Mouse (Mus musculus) skeletal muscle tissue, adult 2 months (tissue): Measurements from ENCODE around the gene Relt.
A peak's percentile ranks its signal among the peaks of the same experiment; 100 is the strongest.

Experiments used
- DNase-seq: peaks from one replicate; pipeline ENCODE4 v3.0.0-alpha.2; 2012; ENCODE audit warnings: low read depth, low spot score

The Relt gene

DNA sequence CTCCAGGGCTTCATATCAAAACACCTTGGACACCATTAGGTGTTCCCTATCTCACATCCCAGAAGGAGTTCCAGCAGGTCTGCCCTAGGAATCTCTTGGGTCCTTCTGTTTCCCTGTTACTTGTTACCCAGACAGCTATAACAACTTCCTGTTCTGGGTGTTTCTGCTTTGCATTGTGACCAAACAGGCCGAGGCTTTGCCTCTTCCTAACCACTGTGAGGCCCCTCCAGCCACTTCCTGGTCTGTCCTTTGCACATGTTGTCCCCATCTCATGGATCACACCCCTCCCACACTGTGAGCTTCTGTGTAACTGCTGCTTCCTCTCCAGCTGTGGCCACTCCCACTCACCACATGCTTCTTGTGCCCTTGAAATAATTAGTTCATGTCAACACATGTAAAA lies 17.8 kb downstream of the Relt start:
- DNase-seq = peak; percentile 65

DNA sequence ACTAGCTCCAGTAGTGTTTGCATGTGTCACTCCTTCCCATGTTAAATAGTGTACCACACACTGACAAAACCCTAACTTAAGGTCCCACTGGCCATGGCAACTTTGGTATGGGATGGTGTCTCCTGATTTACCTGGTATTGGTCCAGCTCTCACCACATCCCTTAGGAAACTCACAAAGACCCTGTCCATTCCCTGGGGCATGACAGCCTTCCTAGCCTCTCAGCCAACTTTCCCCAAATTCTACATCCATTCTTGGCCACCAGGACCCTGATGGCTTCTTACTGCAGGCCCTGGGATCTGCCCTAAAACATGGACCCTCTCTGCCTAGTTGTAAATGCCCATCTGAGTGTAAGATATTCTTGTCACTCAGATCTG lies 18.2 kb downstream of the Relt start:
- no peak for DNase-seq

DNA sequence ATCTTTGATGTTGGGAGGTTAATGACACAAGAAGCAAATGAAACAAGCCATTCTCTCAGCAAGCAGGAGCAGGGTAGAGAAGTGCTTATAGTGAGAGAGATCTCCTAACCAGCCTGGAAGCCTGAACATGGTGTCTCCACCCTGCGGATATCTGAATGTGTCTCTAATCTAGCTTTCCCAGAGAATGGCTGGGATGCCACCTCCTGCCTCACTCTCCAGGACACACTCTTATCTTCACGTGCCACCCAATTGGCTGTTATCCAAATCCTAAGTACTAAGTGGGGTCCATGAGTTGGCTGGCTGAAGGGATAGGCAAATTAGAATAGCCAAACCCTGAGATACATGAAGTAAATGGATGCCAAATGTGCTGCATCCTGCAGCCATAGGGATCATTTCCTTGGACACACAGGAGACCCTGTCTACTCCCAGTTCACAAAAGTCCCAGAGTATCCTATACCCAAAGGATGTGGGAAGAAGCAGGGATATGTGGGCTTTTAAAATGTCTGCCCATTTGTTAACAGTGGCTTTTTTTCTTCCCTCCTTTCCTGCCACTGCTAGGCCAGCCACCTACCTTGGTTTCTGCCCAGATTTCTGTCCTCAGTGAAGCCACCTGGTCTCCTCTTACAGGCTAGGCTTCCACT lies 18.7 kb downstream of the Relt start:
- no peak for DNase-seq

DNA sequence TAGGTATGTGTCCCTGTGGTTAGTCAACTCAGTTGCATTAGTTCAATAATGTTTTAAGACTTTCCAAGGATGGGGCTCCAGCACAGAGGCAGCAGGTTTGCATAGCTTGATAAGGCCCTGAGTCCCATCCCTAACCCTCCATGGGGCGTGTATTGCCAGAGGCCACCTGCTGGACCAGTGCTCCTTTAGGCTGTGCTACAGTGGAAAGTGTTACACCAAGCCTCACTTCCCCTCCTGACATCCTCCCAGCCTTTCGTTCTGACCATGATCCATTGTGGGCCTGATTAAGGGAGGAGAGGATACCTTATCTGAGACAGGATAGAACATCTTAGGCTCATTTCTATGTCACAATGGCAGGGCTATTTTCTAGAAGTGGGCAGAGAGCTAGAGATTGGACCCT lies 19.4 kb downstream of the Relt start:
- no peak for DNase-seq

DNA sequence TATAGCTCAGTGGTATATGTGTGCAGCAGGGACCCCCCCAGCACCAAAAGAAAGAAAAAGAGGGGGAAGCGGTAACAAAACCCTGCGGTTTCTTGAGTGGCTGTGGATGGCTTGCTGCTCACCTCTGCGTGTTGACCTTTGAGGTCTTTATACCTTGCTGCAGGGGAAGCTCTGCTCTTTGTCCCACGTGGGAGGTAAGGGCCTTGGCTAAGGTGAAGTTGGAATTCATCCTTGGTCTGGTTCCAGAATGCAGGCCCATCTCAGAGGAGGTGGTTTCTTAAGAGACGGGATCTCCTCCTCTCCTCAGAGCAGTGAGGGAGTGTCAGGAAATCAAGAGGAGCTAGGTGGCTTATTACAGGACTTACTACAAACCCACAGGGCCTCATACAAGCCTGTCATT lies 21.1 kb downstream of the Relt start:
- no peak for DNase-seq

DNA sequence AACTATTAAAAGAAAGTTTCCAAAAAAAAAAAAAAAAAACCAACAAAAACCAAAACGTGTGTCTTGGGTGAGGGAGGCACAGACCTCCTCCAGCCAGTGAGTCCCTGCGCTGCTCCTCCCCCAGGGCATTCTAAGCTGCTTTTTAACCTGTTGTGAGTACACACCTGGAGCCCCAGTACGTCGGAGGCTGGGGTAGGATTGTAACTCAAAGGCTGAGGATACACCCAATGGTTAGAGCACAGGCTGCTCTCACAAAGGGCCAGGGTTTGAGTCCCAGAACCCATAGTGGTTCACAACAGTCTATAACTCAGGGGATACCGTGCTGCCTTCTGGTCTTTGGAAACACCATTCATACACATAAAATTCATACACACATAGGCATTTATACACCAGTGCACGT lies 21.6 kb downstream of the Relt start:
- DNase-seq = no peak

DNA sequence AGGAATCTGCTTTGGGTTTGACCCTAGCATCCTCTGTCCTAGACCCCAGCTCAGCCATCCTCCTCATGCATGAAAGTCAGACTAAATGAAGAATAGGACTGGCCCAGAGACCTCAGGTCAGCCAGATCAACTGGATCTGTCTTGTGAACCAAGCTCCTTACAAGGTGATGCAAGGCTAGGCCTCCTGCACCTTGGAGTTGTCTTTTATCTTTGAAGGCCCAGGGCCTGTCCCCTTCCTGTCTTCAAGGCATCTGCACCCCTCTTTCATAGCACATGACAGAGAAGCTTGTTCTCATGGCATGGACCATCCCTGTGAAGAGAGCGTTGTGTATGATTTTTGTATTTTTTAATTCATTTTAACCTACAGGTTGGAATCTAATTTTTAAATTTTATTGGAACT lies 22.3 kb downstream of the Relt start:
- no peak for DNase-seq

DNA sequence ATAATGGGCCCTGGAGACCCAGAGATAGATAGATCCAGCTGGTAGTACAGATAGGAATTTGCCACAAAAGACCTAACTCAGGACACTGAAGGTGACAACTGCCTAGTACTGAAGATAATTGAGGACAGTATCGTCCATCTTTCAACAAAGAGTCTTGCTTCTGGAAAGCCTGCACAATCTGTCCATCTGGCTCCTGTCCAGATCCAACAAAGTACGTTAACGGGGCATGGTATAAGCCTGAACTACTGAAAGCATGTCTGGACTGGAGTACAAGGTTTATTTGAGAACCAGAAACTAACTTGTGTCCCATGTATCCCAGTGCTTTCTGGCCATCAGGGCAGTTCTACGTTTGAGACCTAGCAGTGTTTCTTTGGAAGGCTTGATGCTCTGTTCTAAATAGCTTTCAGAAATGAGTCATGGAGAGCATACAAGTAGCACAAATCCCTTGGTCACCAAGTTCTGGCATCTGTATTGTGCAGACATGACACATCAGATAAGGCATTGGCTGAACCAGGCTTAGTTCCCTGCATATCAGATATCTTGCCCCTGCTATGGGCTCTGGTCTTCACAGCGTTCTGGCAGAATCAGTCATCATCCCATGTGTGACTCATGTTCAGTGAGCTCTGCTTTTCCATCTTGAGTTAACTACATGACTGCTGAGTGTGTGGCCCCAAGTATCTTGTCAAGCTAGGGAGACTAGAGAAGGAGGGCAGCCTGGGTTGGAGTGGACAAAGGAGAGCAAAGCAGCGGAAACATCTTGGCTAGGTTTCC lies 23.4 kb downstream of the Relt start:
- DNase-seq = no peak

DNA sequence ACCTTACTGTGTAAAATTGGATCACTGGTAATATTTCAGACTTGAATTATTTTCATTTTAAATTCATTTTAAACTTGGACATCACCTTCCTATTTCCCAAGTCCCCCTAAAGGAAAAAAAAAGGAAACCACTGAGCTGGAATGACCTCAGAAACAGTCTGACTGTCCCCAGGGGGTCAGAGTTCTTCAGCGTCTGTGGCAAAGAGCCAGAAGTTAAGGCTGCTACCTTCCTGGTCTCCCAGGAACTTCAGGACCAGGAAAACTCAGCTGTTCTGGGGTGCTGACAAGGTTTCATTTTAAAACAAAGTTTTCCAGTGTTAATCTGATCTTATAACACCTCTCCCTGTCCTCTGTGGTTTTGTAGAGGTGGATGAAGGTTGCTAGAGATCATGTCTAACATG lies 25.5 kb downstream of the Relt start:
- DNase-seq = no peak

DNA sequence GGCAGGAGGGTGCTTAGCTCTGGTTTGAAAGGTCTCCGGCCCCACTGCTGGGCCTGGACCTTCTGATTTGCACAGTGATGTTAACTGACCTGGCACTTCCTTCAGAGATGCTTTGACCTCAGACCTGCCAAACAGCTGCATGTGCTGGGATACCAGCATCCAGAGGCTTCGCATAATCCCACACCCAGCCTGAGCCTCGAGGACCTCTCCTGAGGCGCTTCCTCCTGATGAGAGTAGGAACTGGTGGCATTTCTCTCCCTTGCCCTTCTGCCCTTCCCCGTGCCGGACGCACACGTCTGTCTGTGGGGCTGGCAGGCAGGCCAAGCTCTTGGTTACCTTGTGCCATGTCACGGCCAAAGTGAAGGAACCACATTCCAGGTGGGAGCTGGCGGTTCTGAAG lies 26.6 kb downstream of the Relt start:
- no peak for DNase-seq

DNA sequence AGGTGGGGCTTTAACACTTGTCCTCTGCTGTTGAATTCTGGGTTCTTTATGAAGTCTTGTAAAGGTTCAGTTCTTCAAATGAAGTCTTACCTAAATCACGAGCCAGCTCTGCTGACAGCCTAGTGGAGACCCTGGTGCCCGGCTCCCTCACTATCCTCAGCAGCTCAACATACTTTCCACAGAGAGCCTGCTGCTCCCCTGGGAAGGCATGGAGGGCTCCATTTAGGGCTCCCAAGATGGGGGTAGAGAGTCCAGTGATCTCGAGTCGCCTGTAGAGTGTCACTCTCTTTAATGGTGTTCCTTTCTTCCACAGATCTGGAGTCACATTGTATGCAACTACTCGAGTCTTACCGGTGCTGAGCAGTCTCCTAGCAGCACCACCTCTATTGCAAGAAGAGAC lies 27.5 kb downstream of the Relt start:
- no peak for DNase-seq

DNA sequence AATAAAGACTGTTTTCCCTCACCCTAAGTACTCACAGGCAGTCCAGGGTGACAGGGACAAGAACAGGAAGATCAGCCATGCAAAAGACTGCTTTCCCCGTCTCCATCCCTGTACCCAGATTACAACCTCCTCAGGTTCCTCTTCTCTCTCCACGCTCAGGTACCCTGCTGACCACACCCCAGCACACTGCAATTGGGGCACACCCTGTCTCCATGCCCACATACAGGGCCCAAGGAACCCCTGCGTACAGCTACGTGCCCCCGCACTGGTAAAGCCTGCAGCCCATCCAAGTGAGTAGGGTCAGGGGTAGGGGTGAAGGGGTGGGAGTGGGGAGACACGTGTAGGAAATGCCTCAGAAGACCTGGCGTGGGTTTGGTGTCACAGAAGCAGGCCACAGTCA lies 28.1 kb downstream of the Relt start:
- no peak for DNase-seq

DNA sequence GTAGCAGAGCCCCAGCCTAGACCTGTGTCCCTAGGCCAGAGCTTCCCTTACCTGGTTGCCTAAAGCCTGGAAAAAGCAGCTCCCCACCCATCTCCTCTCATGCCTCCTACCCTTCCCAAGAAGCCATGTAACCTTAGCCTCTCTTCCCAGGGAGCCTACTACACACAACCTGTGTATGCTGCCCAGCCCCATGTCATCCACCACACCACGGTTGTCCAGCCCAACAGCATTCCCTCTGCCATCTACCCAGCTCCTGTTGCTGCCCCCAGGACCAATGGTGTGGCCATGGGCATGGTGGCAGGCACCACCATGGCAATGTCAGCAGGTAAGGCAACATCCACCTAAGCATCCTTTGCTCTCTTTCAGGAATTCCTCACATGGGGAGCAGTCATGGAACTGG lies 29.4 kb downstream of the Relt start:
- no peak for DNase-seq

DNA sequence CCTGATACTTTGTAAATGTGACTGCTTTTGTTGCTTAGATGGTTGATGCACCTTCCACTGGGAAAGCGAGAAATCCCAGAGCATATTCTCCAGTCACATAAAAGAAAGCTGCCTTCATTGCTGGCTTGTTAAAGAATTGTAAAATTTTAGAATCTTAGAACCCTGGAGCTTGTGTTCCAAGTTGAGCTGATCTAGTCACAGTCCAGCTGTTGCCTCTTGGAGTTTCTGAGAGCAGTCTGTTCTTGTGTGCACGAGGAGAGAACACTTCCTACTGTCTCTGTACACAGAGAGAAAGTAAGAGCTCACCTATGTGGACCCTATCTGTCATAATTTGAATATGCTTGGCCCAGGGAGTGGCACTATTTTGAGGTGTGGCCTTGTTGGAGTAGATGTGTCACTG lies 34.7 kb downstream of the Relt start:
- DNase-seq = no peak

DNA sequence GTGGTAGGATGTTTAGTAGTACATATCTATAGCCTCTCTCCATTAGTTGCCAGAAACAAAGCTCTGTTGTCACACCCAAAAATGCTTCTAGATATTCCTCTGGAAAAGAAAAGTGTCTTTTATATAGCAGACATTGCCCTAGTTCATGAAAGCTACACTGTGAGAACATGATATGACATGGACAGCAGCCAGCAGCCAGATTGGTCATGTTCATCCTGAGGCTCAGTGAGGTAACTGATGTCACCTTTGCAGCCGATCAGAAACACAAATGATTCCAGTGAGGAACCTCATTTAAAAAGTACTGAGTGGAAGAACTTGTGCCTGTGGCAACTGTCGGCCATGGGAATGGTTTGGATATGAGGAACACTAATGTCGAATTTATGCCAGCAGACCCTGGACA lies 38.6 kb downstream of the Relt start:
- DNase-seq = peak; percentile 36

DNA sequence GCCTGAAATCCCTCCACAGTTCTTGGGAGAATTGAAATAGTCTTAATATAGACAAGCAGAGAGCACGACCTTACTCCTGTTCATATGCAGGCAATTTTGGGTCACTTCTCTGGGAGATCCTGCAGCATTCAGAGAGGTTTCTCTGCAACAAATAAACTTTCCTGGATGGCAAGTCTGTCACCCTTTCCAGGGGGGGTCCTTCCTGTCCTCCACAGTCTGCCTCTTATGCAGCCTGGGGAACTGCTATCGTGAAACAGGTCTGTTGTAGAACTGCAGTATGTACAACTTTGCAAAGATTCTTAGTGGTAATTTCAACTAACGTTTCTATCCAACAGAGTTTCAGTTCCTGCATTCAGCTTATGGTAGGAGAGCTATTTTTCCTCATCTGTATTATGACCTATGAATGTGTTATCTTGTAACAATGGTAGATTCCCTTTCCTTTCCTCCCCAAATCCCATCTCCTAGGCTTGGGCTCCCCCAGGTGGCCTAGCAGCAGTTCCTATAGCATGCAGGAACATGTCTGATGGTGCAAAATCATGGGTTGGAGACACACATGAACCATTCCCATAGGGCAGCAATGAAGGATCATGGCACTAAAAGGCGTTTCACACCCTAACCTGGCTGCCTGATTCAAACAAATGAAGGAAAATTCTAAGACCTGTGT lies 44.7 kb downstream of the Relt start:
- DNase-seq = no peak

DNA sequence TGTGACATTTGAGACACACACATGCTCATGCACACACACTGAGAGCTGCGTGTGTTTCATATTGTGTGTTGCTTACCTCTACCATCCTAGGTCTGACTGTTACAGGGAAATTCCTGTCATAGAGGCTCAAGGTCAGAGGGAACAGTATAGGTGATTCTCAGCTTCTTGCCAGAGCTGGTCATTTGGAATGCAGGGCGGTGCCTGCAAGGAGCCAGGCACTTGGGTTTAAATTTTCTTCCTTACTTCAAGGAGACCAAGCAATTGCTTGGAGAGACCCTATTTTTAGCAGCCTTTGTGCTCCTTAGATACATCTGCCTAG lies 45.8 kb downstream of the Relt start:
- no peak for DNase-seq

DNA sequence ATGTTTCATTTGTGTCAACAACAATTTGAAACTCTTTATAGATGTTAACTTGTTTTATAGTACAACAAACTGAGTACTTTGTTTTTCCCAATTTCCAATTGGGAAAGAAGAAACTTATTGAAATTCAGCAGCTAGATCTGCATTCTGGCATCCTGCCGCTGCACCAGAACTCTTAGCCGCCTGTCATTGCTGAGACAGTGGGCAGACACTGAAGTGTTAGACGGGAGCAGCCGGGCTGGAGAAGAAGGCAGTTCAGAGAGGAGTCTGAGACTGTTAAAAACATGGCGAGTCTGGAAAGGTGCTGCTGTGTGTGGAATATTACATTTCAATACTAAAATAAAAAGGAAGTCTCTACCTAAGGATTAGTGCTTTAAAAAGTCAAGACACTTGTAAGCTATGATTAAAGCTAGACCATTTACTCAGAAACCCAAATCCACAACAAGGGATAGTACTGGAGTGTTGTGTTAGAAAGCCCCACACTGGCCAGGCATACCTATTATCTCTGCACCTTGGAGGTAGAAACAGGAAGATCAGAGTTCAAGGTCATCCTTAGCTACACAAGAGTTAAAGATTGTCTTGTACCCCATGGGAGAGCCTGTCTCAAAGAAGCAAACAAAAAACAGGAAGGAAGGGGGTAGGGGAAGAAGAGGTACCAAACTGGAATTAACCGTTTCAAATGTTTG lies 46.3 kb downstream of the Relt start:
- DNase-seq = no peak

DNA sequence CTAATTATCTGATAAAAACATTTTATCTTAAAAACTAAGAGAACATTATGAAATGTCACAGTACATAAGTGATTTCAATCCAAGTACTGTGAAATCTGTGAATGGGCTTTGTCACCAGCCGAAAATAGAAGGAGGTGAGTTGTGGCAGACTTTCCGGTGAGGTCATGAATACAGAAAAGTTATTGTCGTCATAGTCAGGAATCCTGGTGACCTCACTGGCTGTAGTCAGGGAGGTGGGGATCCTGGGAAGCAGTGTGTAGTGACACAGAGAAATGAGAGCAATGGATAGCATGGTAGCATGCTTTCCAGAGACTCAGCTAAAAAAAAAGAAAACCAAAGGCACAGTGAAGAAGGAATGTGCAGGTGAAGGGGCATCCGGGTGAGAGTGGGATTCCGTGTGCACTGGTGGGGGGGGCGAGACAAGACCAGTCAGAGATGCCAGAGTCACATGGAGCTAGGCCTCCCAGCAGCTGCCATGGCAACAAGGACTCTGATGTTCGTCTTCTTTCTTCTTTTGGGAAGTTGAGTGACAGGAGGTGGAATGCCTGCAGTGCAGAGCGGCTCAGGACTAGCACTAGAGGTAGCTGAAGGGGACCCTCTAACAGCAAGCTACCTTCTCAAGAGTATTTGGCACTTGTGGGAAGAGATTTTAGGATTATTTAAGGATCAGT lies 47.2 kb downstream of the Relt start:
- DNase-seq = no peak

DNA sequence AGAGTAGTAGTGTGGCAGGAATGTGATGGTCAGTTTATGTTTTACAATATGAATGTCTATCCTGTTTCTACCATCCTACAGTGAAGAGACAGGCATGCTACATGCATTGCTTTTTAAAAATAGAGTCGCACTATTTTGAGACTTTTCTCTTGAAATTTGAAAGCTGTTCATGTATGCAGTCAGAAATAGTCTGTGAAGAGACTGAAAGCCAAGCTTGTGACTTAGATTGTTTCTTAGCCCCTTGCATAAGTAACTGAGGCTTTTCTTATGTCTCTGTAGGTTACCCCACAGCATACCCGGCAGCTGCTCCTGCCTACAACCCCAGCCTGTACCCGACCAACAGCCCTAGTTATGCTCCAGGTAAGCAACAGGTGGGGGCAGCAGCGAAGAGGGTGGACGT lies 50.6 kb downstream of the Relt start:
- no peak for DNase-seq

DNA sequence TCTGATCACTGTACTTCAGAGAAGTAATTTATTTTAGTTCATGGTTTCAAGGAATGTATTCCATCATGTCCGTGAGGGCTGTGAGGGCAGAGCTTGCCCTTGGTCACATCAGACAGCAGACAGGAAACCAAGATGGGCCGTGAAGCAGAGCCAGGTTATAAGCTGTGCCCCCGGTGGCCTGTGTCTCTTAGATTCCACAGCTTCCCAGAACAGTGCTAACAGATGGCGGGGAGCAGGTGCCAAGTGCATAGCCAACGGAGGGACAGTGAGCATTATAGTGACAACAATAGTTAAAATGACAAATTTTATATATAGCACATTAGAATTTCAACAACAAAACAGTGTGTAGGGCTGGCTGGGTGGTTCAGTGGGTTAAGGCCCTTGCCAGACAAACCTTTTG lies 51.3 kb downstream of the Relt start:
- DNase-seq = no peak

DNA sequence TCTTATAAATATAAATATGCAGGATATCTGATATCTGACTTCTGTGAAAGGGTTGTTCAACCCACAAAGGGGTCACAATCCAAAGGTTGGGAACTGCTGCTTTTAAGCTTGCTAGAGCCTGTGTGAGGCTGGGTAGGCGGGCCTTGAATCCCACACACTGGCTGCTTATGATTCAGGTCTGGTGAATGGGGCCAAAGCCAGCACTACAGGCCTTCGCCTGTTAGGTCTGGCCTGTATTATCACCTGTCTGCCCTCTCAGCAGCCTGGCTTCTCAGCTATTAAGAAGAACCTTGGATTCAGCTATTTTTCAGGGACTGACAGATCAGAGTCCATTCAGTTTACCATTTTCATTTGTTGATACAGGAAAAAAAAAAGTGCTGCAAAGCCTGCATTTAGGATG lies 57.9 kb downstream of the Relt start:
- DNase-seq = no peak
